Mouse (Mus musculus) forebrain, embryonic 12.5 days (tissue): ENCODE results near the gene Mki67. TPM values are rescaled to one million over a fixed set of nuclear protein-coding genes. Genes with fewer than 3 reads are reported as not detected.

Experiments used
- ATAC-seq: fragments of 200-750 bp; cut with Nextera tagmentation; 2 replicates; pipeline ENCODE4 v1.8.0; 2017; ENCODE audit warnings: moderate TSS enrichment; ENCODE audit not compliant: low FRiP score
- H3K27ac ChIP-seq: fragments of 300-500 bp; sonication (generic); 2 replicates; pipeline ENCODE4 v1.5.1; 2016; ENCODE audit warnings: mild to moderate bottlenecking
- H3K27me3 ChIP-seq: fragments of 300-500 bp; sonication (generic); 2 replicates; pipeline ENCODE4 v1.6.1; 2016; ENCODE audit warnings: mild to moderate bottlenecking
- H3K36me3 ChIP-seq: fragments of 300-500 bp; sonication (generic); replicated peaks from 2 replicates; pipeline ENCODE4 v1.6.1; 2016; ENCODE audit warnings: mild to moderate bottlenecking
- H3K4me1 ChIP-seq: fragments of 300-500 bp; sonication (generic); 2 replicates; pipeline ENCODE4 v1.6.1; 2016
- H3K4me2 ChIP-seq: fragments of 300-500 bp; sonication (generic); 2 replicates; pipeline ENCODE4 v1.6.1; 2016; ENCODE audit warnings: mild to moderate bottlenecking, moderate library complexity
- H3K4me3 ChIP-seq: fragments of 300-500 bp; sonication (generic); replicated peaks from 2 replicates; pipeline ENCODE4 v1.5.1; 2016; ENCODE audit warnings: mild to moderate bottlenecking
- H3K9ac ChIP-seq: fragments of 300-500 bp; sonication (generic); 2 replicates; pipeline ENCODE4 v1.6.1; 2016; ENCODE audit warnings: mild to moderate bottlenecking
- H3K9me3 ChIP-seq: fragments of 300-500 bp; sonication (generic); 2 replicates; pipeline ENCODE4 v1.6.1; 2016
- WGBS: fragments of 180-500 bp; shearing (Covaris S2); methylation state at CpG from one replicate; pipeline ENCODE4 v1.1.7; 2016; 5-methylcytosine and 5-hydroxymethylcytosine counted together
- polyA plus RNA-seq: library from polyadenylated mRNA; unstranded; fragments of >200 nt; fragmentation: Nextera tagmentation; extraction: Ambion mirVana; gene quantifications from 2 replicates; pipeline ENCODE4 v1.2.1, GENCODE M21; 2016

The Mki67 gene
- polyA plus RNA-seq, 1 experiment from 2014 or later = 63.2 TPM

- 18% methylated on average over 31 of the region's 31 CpGs for WGBS
- Histone ChIP-seq H3K4me2 (peak overlapping the region; percentile 43), H3K36me3 (no peaks in the 10 kb centered on the region), H3K27ac (0 out of 2 replicates have a peak overlapping the region, but pooled peaks have one; percentile 33), H3K9me3 (no peaks in the 10 kb centered on the region), H3K9ac (no peak overlapping the region), H3K4me1 (peaks cover 8% of the 10 kb centered on the region; the same call in 1 of the 2 replicates), H3K4me3 (peak overlapping the region; percentile 15; the same call in 1 of the 2 replicates), H3K27me3 (no peaks in the 10 kb centered on the region)
- peak; percentile 94 for ATAC-seq
Measured at GRCm38 (mm10) chr7:135735691-135736580, 19.8 kb upstream of the Mki67 start.

GRCm38 (mm10) chr7:135734911-135735646 lies 18.9 kb upstream of the Mki67 start:
- 83% methylated on average over 9 of the region's 9 CpGs for WGBS
- no peak for ATAC-seq
- Histone ChIP-seq H3K4me2 (no peak overlapping the region), H3K9ac (no peak overlapping the region), H3K4me3 (no peak overlapping the region), H3K9me3 (no peaks in the 10 kb centered on the region), H3K4me1 (peaks cover 8% of the 10 kb centered on the region; the same call in 1 of the 2 replicates), H3K27me3 (no peaks in the 10 kb centered on the region), H3K36me3 (no peaks in the 10 kb centered on the region), H3K27ac (no peak overlapping the region)

- Histone ChIP-seq H3K36me3 (no peaks in the 10 kb centered on the region), H3K4me1 (peaks cover 8% of the 10 kb centered on the region; the same call in 1 of the 2 replicates), H3K27me3 (no peaks in the 10 kb centered on the region), H3K9me3 (no peaks in the 10 kb centered on the region), H3K4me2 (no peak overlapping the region), H3K27ac (no peak overlapping the region), H3K9ac (no peak overlapping the region), H3K4me3 (no peak overlapping the region)
- no peak for ATAC-seq
- WGBS = 91% methylated on average over 5 of the region's 5 CpGs
Measured at GRCm38 (mm10) chr7:135734379-135734778, 18.2 kb upstream of the Mki67 start.

- H3K4me3 ChIP-seq = no peak overlapping the region
- no peaks in the 10 kb centered on the region for H3K4me1 ChIP-seq
- no peak for ATAC-seq
- WGBS = 92% methylated on average over 12 of the region's 12 CpGs
- no peak overlapping the region for H3K27ac ChIP-seq
- H3K36me3 ChIP-seq = no peaks in the 10 kb centered on the region
- H3K9me3 ChIP-seq = no peaks in the 10 kb centered on the region
- H3K4me2 ChIP-seq = no peak overlapping the region
- H3K9ac ChIP-seq = no peak overlapping the region
- H3K27me3 ChIP-seq = no peaks in the 10 kb centered on the region
Measured at GRCm38 (mm10) chr7:135728038-135728437, 11.9 kb upstream of the Mki67 start.

GRCm38 (mm10) chr7:135726707-135727106 lies 10.5 kb upstream of the Mki67 start:
- Histone ChIP-seq H3K27me3 (no peaks in the 10 kb centered on the region), H3K27ac (no peak overlapping the region), H3K9me3 (no peaks in the 10 kb centered on the region), H3K9ac (no peak overlapping the region), H3K4me1 (no peaks in the 10 kb centered on the region), H3K4me3 (no peak overlapping the region), H3K4me2 (no peak overlapping the region), H3K36me3 (no peaks in the 10 kb centered on the region)
- 90% methylated on average over 1 of the region's 1 CpGs for WGBS
- ATAC-seq = no peak

GRCm38 (mm10) chr7:135723672-135724341 lies 7.6 kb upstream of the Mki67 start:
- 74% methylated on average over 6 of the region's 6 CpGs for WGBS
- Histone ChIP-seq H3K4me1 (no peaks in the 10 kb centered on the region), H3K36me3 (no peaks in the 10 kb centered on the region), H3K4me2 (no peak overlapping the region), H3K9ac (no peak overlapping the region), H3K9me3 (no peaks in the 10 kb centered on the region), H3K27me3 (no peaks in the 10 kb centered on the region), H3K27ac (no peak overlapping the region), H3K4me3 (no peak overlapping the region)
- no peak for ATAC-seq

- H3K27ac ChIP-seq = no peak overlapping the region
- ATAC-seq = no peak
- 83% methylated on average over 6 of the region's 6 CpGs for WGBS
Measured at GRCm38 (mm10) chr7:135722011-135722838, 6.1 kb upstream of the Mki67 start.

GRCm38 (mm10) chr7:135721436-135721992 lies 5.4 kb upstream of the Mki67 start:
- 77% methylated on average over 7 of the region's 7 CpGs for WGBS

More at GRCm38 (mm10) chr7:135722011-135722838, 6.1 kb upstream of the Mki67 start:
- Histone ChIP-seq H3K4me2 (no peak overlapping the region), H3K27me3 (no peaks in the 10 kb centered on the region), H3K9me3 (no peaks in the 10 kb centered on the region), H3K36me3 (no peaks in the 10 kb centered on the region), H3K9ac (no peak overlapping the region), H3K4me1 (no peaks in the 10 kb centered on the region), H3K4me3 (no peak overlapping the region)

GRCm38 (mm10) chr7:135716968-135717557 lies 902 bp upstream of the Mki67 start:
- WGBS = 71% methylated on average over 7 of the region's 7 CpGs
- no peak overlapping the region for H3K27ac ChIP-seq
- ATAC-seq = no peak

More at GRCm38 (mm10) chr7:135721436-135721992, 5.4 kb upstream of the Mki67 start:
- Histone ChIP-seq H3K4me2 (no peak overlapping the region), H3K9me3 (no peaks in the 10 kb centered on the region), H3K9ac (no peak overlapping the region), H3K27me3 (no peaks in the 10 kb centered on the region), H3K36me3 (no peaks in the 10 kb centered on the region), H3K4me3 (no peak overlapping the region), H3K4me1 (peaks cover 5% of the 10 kb centered on the region; the same call in 1 of the 2 replicates), H3K27ac (no peak overlapping the region)
- ATAC-seq = no peak

GRCm38 (mm10) chr7:135716445-135716877 lies 300 bp upstream of the Mki67 start:
- no peaks in the 10 kb centered on the region for H3K27me3 ChIP-seq
- under 1% methylated on average over 27 of the region's 28 CpGs for WGBS
- no peaks in the 10 kb centered on the region for H3K9me3 ChIP-seq
- no peak overlapping the region for H3K27ac ChIP-seq
- H3K4me3 ChIP-seq = peak overlapping the region; percentile 89
- H3K9ac ChIP-seq = peak overlapping the region; percentile 86
- H3K4me2 ChIP-seq = peak overlapping the region; percentile 70
- peaks cover 31% of the 10 kb centered on the region for H3K4me1 ChIP-seq
- peak; percentile 98 for ATAC-seq
- no peaks in the 10 kb centered on the region for H3K36me3 ChIP-seq

More at GRCm38 (mm10) chr7:135716968-135717557, 902 bp upstream of the Mki67 start:
- Histone ChIP-seq H3K4me1 (peaks cover 31% of the 10 kb centered on the region), H3K9ac (no peak overlapping the region), H3K27me3 (no peaks in the 10 kb centered on the region), H3K36me3 (no peaks in the 10 kb centered on the region), H3K4me3 (peak overlapping the region; percentile 89), H3K4me2 (peak overlapping the region; percentile 70), H3K9me3 (no peaks in the 10 kb centered on the region)

- Histone ChIP-seq H3K9me3 (no peaks in the 10 kb centered on the region), H3K27me3 (no peaks in the 10 kb centered on the region), H3K4me2 (peak overlapping the region; percentile 70), H3K36me3 (peaks cover 6% of the 10 kb centered on the region), H3K4me1 (peaks cover 31% of the 10 kb centered on the region), H3K9ac (peak overlapping the region; percentile 86), H3K4me3 (peak overlapping the region; percentile 89), H3K27ac (no peak overlapping the region)
- ATAC-seq = no peak
- WGBS = 4% methylated on average over 7 of the region's 7 CpGs
Measured at GRCm38 (mm10) chr7:135715166-135715565, 995 bp downstream of the Mki67 start.
